Mouse (Mus musculus) stomach, postnatal 0 days (tissue): ENCODE data around the gene Ptprt.

Experiments used
- CTCF ChIP-seq: IDR thresholded peaks from 2 replicates; pipeline ENCODE4 v1.5.1; 2016; ENCODE audit warnings: antibody characterized with exemption, low read depth, mild to moderate bottlenecking, moderate library complexity
- EP300 ChIP-seq: optimal IDR thresholded peaks from 2 replicates; pipeline ENCODE3; 2016; ENCODE audit warnings: antibody characterized with exemption

DNA sequence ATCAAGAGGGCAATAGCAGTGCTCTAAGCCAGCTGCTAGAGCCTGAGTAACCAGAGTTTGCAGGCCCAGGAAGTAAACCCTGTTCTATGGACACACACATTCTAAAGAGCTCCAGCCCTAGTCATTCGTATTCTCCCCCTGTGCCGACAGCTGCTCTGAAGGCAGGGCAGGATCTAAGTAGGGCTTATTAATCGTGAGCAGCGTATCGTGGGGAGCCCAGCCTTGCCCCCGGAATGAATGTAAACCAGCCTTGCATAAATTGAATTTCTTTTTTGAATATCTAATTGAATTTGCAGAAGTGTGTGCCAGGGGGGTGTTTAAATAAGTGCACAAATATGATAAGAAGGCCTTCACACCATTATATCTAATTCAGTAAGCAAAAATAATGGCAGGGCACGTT is 283.6 kb downstream of the Ptprt start:
- TF ChIP-seq CTCF: no peak
- no peak for TF ChIP-seq EP300
